Mouse (Mus musculus): ENCODE data around the gene Pianp. TPM values are rescaled to one million over a fixed set of nuclear protein-coding genes. Genes with fewer than 3 reads are reported as not detected.
"Not testable (repeated sequence)": the region's sequence is repeated elsewhere in the genome, so short reads cannot be mapped to it uniquely, and the experiment has no call there.

Pianp gene
- total RNA-seq, 2 experiments from 2014 or later = 176 to 191 TPM

DNA sequence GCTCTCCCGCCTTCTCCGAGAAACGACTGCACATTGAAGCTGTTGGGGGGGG, 12.5 kb downstream of the Pianp start, which contains the start of gene Zfp384:
Gene Zfp384 (plus strand): TSS at position 17 of the 52 bp plus-strand sequence.
- Histone ChIP-seq H3K4me3 (peak within 1 kb of the TSS; percentile 75), H3K27ac (peak within 1 kb of the TSS; percentile 91)
- no peak for DNase-seq (ENCODE audit: extremely low spot score in 1 of 2, low spot score in 2 of 2)
- intact Hi-C loops (cut with DNase I) = loop anchor here (1.0 kb wide), 2 partner anchors 30 to 44 kb away; partner anchors contain the start of genes Cops7a and Ing4
- TF ChIP-seq CTCF (IDR thresholded peaks at IDR 0.05) = no peak

- no peak for TF ChIP-seq CTCF (IDR thresholded peaks at IDR 0.05)
- peak; percentile 67 to 74 for DNase-seq (ENCODE audit: extremely low spot score in 1 of 2, low spot score in 2 of 2)
- H3K4me3 ChIP-seq = peak overlapping the region; percentile 75
- H3K27ac ChIP-seq = peak overlapping the region; percentile 91
- intact Hi-C loops (cut with DNase I) = loop anchor here (1.0 kb wide), 2 partner anchors 30 to 44 kb away; partner anchors contain the start of genes Cops7a and Ing4
Measured at GRCm38 (mm10) chr6:125009181-125010073, 12.9 kb downstream of the Pianp start.

DNA sequence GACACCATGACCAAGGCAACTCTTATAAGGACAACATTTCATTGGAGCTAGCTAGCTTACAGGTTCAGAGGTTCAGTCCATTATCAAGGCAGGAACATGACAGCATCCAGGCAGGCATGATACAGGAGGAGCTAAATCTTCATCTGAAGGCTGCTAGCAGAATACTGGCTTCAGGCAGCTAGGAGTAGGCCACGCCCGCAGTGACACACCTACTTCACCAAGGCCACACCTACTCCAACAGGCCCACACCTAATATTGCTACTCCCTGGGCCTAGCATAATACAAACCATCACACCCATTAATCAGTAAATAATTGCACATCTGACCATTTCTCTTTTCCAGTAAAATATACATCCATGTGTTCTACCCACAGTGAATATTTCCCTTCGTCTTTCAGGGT, 21.2 kb downstream of the Pianp start:
- no peak for TF ChIP-seq CTCF (IDR thresholded peaks at IDR 0.05)
- Histone ChIP-seq H3K27ac (no peak overlapping the region), H3K4me3 (no peak overlapping the region)
- no peak for DNase-seq (ENCODE audit: extremely low spot score in 1 of 2, low spot score in 2 of 2)
- intact Hi-C loops (cut with DNase I) = no loop called here

GRCm38 (mm10) chr6:125030532-125030931, 34.0 kb downstream of the Pianp start:
- H3K4me3 ChIP-seq; H3K27ac ChIP-seq; DNase-seq (ENCODE audit: extremely low spot score in 1 of 2, low spot score in 2 of 2); intact Hi-C loops (cut with DNase I): not testable (repeated sequence)
- TF ChIP-seq CTCF (IDR thresholded peaks at IDR 0.05) = peak; percentile 74

- no peak overlapping the region for H3K27ac ChIP-seq
- no peak overlapping the region for H3K4me3 ChIP-seq
- no peak for DNase-seq (ENCODE audit: extremely low spot score in 1 of 2, low spot score in 2 of 2)
- intact Hi-C loops (cut with DNase I) = no loop called here
- TF ChIP-seq CTCF (IDR thresholded peaks at IDR 0.05) = no peak
Measured at GRCm38 (mm10) chr6:125031604-125032003, 35.1 kb downstream of the Pianp start.

DNA sequence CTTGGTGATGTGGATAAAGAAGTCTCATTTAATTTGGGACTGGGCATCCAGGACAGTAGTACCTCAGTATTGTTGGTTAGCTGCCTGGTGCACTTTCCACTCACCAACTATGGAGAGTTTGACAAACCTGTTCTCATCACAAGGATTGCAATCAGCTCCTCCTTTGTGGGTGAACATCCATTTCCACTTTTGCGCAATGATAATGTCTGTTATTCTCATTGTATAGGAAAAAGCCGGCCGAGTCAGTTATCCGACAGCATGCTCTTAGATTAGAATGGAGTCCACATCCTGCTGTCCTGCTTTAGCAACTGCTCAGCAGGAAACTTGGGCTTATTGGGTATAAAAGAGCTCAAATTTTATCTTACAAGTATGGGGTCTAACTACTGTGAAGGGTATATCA, 42.2 kb downstream of the Pianp start:
- intact Hi-C loops (cut with DNase I) = loop anchor here (1.0 to 2.0 kb wide), 3 partner anchors 29 to 326 kb away; partner anchors contain the start of genes Cops7a, Emg1, Phb2 and Zfp384
- DNase-seq (ENCODE audit: extremely low spot score in 1 of 2, low spot score in 2 of 2) = no peak
- peak overlapping the region; percentile 71; the same call in 1 of the 2 replicates for H3K4me3 ChIP-seq
- H3K27ac ChIP-seq = peak overlapping the region; percentile 66
- TF ChIP-seq CTCF (IDR thresholded peaks at IDR 0.05) = no peak

GRCm38 (mm10) chr6:125039131-125039530, 42.6 kb downstream of the Pianp start:
- Histone ChIP-seq H3K27ac (peak overlapping the region; percentile 66), H3K4me3 (peak overlapping the region; percentile 71)
- intact Hi-C loops (cut with DNase I) = loop anchor here (1.0 to 2.0 kb wide), 3 partner anchors 30 to 327 kb away; partner anchors contain the start of genes Cops7a, Emg1, Phb2 and Zfp384
- no peak for DNase-seq (ENCODE audit: extremely low spot score in 1 of 2, low spot score in 2 of 2)
- no peak for TF ChIP-seq CTCF (IDR thresholded peaks at IDR 0.05)

- peak within 1 kb of the TSS; percentile 66 for H3K27ac ChIP-seq
- peak within 1 kb of the TSS; percentile 71 for H3K4me3 ChIP-seq
- DNase-seq (ENCODE audit: extremely low spot score in 1 of 2, low spot score in 2 of 2) = peak; percentile 84 to 89
- intact Hi-C loops (cut with DNase I) = loop anchor here (1.0 to 2.0 kb wide), 3 partner anchors 30 to 327 kb away; partner anchors contain the start of genes Cops7a, Emg1, Phb2 and Zfp384
- TF ChIP-seq CTCF (IDR thresholded peaks at IDR 0.05) = no peak
Measured at GRCm38 (mm10) chr6:125039533-125040153, 43.1 kb downstream of the Pianp start, which contains the start of gene Ing4. Gene Ing4 (plus strand): TSS chr6:125039760.

GRCm38 (mm10) chr6:125040221-125040620, 43.7 kb downstream of the Pianp start:
- Histone ChIP-seq H3K4me3 (peak overlapping the region; percentile 71), H3K27ac (peak overlapping the region; percentile 49; the same call in 1 of the 2 replicates)
- TF ChIP-seq CTCF (IDR thresholded peaks at IDR 0.05) = no peak
- intact Hi-C loops (cut with DNase I) = no loop called here
- DNase-seq (ENCODE audit: extremely low spot score in 1 of 2, low spot score in 2 of 2) = no peak

DNA sequence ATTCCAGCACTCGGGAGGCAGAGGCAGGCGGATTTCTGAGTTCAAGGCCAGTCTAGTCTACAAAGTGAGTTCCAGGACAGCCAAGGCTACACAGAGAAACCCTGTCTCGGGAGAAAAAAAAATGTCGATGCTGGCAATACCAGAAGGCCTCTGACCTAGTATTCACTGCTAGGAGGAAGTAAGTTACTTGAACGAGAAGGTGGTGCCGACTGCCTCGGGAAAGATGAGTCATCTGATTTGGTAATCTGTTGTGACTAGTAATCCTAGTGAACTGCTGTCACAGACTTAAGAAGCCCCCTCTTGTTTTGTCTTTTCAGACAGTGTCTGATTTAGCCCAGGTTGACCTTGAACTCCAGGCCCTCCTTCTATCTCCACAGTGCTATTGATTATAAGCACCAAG, 44.6 kb downstream of the Pianp start:
- TF ChIP-seq CTCF (IDR thresholded peaks at IDR 0.05) = no peak
- Histone ChIP-seq H3K4me3 (no peak overlapping the region), H3K27ac (no peak overlapping the region)
- intact Hi-C loops (cut with DNase I) = no loop called here
- no peak for DNase-seq (ENCODE audit: extremely low spot score in 1 of 2, low spot score in 2 of 2)

DNA sequence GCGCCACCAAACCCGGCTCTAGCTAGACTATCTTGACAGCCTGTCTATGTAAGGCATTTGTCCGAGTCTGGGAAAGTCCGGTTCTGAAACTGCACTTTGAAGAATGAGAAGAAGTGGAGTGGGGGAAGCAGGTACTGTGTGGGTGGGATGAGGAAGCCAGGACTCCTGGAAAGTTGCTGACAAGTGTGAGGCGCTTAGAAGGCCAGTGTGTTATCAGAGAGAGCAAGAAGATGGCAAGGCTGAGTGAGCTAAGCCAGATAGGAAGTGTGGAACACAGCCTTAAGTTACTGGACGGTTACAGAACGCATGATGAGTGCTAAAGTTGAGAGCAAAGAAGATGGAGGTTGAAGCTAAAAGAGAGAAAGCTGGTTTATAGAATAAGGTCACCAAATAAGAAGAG, 45.6 kb downstream of the Pianp start:
- intact Hi-C loops (cut with DNase I) = no loop called here
- TF ChIP-seq CTCF (IDR thresholded peaks at IDR 0.05) = no peak
- Histone ChIP-seq H3K27ac (no peak overlapping the region), H3K4me3 (no peak overlapping the region)
- no peak for DNase-seq (ENCODE audit: extremely low spot score in 1 of 2, low spot score in 2 of 2)

GRCm38 (mm10) chr6:125046691-125047090, 50.2 kb downstream of the Pianp start:
- H3K27ac ChIP-seq = no peak overlapping the region
- peak; percentile 93 for TF ChIP-seq CTCF (IDR thresholded peaks at IDR 0.05)
- H3K4me3 ChIP-seq = no peak overlapping the region
- DNase-seq (ENCODE audit: extremely low spot score in 1 of 2, low spot score in 2 of 2) = peak; percentile 77
- intact Hi-C loops (cut with DNase I) = loop anchor here (1.0 to 5.0 kb wide), 2 partner anchors 38 to 226 kb away; no protein-coding TSS in a partner anchor

Data from left cerebral cortex, adult 2 months (tissue).